Mouse (Mus musculus): Measurements from ENCODE around the gene 9530068E07Rik. TPM values are rescaled to one million over a fixed set of nuclear protein-coding genes. Genes with fewer than 3 reads are reported as not detected.

9530068E07Rik gene
- polyA plus RNA-seq, 1 experiment from 2014 or later, result 166 TPM

- H3K4me3 ChIP-seq (replicated peaks), result no peak overlapping the region
- no peak overlapping the region for H3K4me2 ChIP-seq (replicated peaks)
- H3K9me3 ChIP-seq, result no peaks in the 10 kb centered on the region
- 23% methylated on average over 1 of the region's 1 CpGs for WGBS
- peaks cover 4% of the 10 kb centered on the region for H3K4me1 ChIP-seq (replicated peaks)
- H3K27ac ChIP-seq, result no peak overlapping the region
- no peak for ATAC-seq
- H3K36me3 ChIP-seq, result peaks cover 18% of the 10 kb centered on the region
- no peaks in the 10 kb centered on the region for H3K27me3 ChIP-seq (replicated peaks)
- no peak overlapping the region for H3K9ac ChIP-seq
These were observed 6.3 kb downstream of the 9530068E07Rik start for GRCm38 (mm10) chr11:52402566-52402965.

- Histone ChIP-seq H3K9me3 (no peaks in the 10 kb centered on the region), H3K4me1 (replicated peaks) (peaks cover 4% of the 10 kb centered on the region; the same call in 1 of the 2 replicates), H3K4me3 (replicated peaks) (no peak overlapping the region), H3K27me3 (replicated peaks) (no peaks in the 10 kb centered on the region), H3K9ac (no peak overlapping the region), H3K4me2 (replicated peaks) (no peak overlapping the region), H3K36me3 (peaks cover 25% of the 10 kb centered on the region), H3K27ac (no peak overlapping the region)
- 88% methylated on average over 5 of the region's 5 CpGs for WGBS
- ATAC-seq, result no peak
These were observed 8.0 kb downstream of the 9530068E07Rik start for GRCm38 (mm10) chr11:52404209-52404608.

GRCm38 (mm10) chr11:52405196-52405688, 9.0 kb downstream of the 9530068E07Rik start:
- no peaks in the 10 kb centered on the region for H3K4me1 ChIP-seq (replicated peaks)
- 84% methylated on average over 9 of the region's 9 CpGs for WGBS
- no peak overlapping the region for H3K27ac ChIP-seq
- ATAC-seq, result no peak
- H3K4me2 ChIP-seq (replicated peaks), result no peak overlapping the region
- no peaks in the 10 kb centered on the region for H3K9me3 ChIP-seq
- no peak overlapping the region for H3K4me3 ChIP-seq (replicated peaks)
- no peak overlapping the region for H3K9ac ChIP-seq
- H3K27me3 ChIP-seq (replicated peaks), result no peaks in the 10 kb centered on the region
- peaks cover 25% of the 10 kb centered on the region for H3K36me3 ChIP-seq

GRCm38 (mm10) chr11:52409316-52409715, 13.1 kb downstream of the 9530068E07Rik start:
- Histone ChIP-seq H3K4me1 (replicated peaks) (no peaks in the 10 kb centered on the region), H3K27ac (no peak overlapping the region), H3K9me3 (no peaks in the 10 kb centered on the region), H3K9ac (no peak overlapping the region), H3K4me3 (replicated peaks) (no peak overlapping the region), H3K27me3 (replicated peaks) (no peaks in the 10 kb centered on the region), H3K36me3 (peaks cover 16% of the 10 kb centered on the region; the same call in 1 of the 2 replicates), H3K4me2 (replicated peaks) (no peak overlapping the region)
- ATAC-seq, result no peak
- 61% methylated on average over 5 of the region's 5 CpGs for WGBS

- H3K27ac ChIP-seq, result peak overlapping the region; percentile 22; the same call in 1 of the 2 replicates
- peak; percentile 36; the same call in 1 of the 2 replicates for ATAC-seq
- peaks cover 6% of the 10 kb centered on the region; the same call in 1 of the 2 replicates for H3K4me1 ChIP-seq (replicated peaks)
- H3K36me3 ChIP-seq, result no peaks in the 10 kb centered on the region
- no peaks in the 10 kb centered on the region for H3K27me3 ChIP-seq (replicated peaks)
- no peaks in the 10 kb centered on the region for H3K9me3 ChIP-seq
- no peak overlapping the region for H3K4me2 ChIP-seq (replicated peaks)
- 55% methylated on average over 5 of the region's 5 CpGs for whole genome bisulfite sequencing
- no peak overlapping the region for H3K4me3 ChIP-seq (replicated peaks)
- H3K9ac ChIP-seq, result no peak overlapping the region
These were observed 22.1 kb downstream of the 9530068E07Rik start for GRCm38 (mm10) chr11:52418358-52418757.

GRCm38 (mm10) chr11:52419246-52419645, 23.0 kb downstream of the 9530068E07Rik start:
- 50% methylated on average over 5 of the region's 5 CpGs for WGBS
- Histone ChIP-seq H3K4me1 (replicated peaks) (peaks cover 6% of the 10 kb centered on the region; the same call in 1 of the 2 replicates), H3K4me2 (replicated peaks) (no peak overlapping the region), H3K9me3 (no peaks in the 10 kb centered on the region), H3K27ac (no peak overlapping the region), H3K36me3 (no peaks in the 10 kb centered on the region), H3K27me3 (replicated peaks) (no peaks in the 10 kb centered on the region), H3K9ac (no peak overlapping the region), H3K4me3 (replicated peaks) (no peak overlapping the region)
- no peak for ATAC-seq

- WGBS, result 83% methylated on average over 7 of the region's 7 CpGs
- Histone ChIP-seq H3K4me1 (replicated peaks) (peaks cover 6% of the 10 kb centered on the region; the same call in 1 of the 2 replicates), H3K4me3 (replicated peaks) (no peak overlapping the region), H3K36me3 (no peaks in the 10 kb centered on the region), H3K27ac (no peak overlapping the region), H3K9me3 (no peaks in the 10 kb centered on the region), H3K9ac (no peak overlapping the region), H3K4me2 (replicated peaks) (no peak overlapping the region), H3K27me3 (replicated peaks) (no peaks in the 10 kb centered on the region)
- no peak for ATAC-seq
These were observed 23.6 kb downstream of the 9530068E07Rik start for GRCm38 (mm10) chr11:52419861-52420260.

- Histone ChIP-seq H3K9me3 (no peaks in the 10 kb centered on the region), H3K27ac (no peak overlapping the region), H3K4me1 (replicated peaks) (peaks cover 6% of the 10 kb centered on the region; the same call in 1 of the 2 replicates), H3K27me3 (replicated peaks) (no peaks in the 10 kb centered on the region), H3K4me2 (replicated peaks) (no peak overlapping the region), H3K9ac (no peak overlapping the region), H3K36me3 (no peaks in the 10 kb centered on the region), H3K4me3 (replicated peaks) (no peak overlapping the region)
- 47% methylated on average over 12 of the region's 12 CpGs for WGBS
- ATAC-seq, result no peak
These were observed 24.2 kb downstream of the 9530068E07Rik start for GRCm38 (mm10) chr11:52420296-52421052.

GRCm38 (mm10) chr11:52421053-52421778, 25.0 kb downstream of the 9530068E07Rik start:
- no peak overlapping the region for H3K27ac ChIP-seq
- H3K27me3 ChIP-seq (replicated peaks), result no peaks in the 10 kb centered on the region
- WGBS, result 27% methylated on average over 12 of the region's 12 CpGs
- H3K9ac ChIP-seq, result no peak overlapping the region
- H3K4me2 ChIP-seq (replicated peaks), result no peak overlapping the region
- H3K36me3 ChIP-seq, result no peaks in the 10 kb centered on the region
- H3K4me1 ChIP-seq (replicated peaks), result peaks cover 6% of the 10 kb centered on the region; the same call in 1 of the 2 replicates
- ATAC-seq, result peak; percentile 59; the same call in 1 of the 2 replicates
- H3K9me3 ChIP-seq, result no peaks in the 10 kb centered on the region
- H3K4me3 ChIP-seq (replicated peaks), result no peak overlapping the region

GRCm38 (mm10) chr11:52429440-52429839, 33.2 kb downstream of the 9530068E07Rik start:
- Histone ChIP-seq H3K27me3 (replicated peaks) (no peaks in the 10 kb centered on the region), H3K27ac (no peak overlapping the region), H3K4me2 (replicated peaks) (no peak overlapping the region), H3K36me3 (no peaks in the 10 kb centered on the region), H3K9me3 (no peaks in the 10 kb centered on the region), H3K9ac (no peak overlapping the region), H3K4me1 (replicated peaks) (no peaks in the 10 kb centered on the region), H3K4me3 (replicated peaks) (no peak overlapping the region)
- no peak for ATAC-seq
- 72% methylated on average over 6 of the region's 6 CpGs for WGBS

GRCm38 (mm10) chr11:52431594-52431993, 35.4 kb downstream of the 9530068E07Rik start:
- Histone ChIP-seq H3K27ac (no peak overlapping the region), H3K36me3 (no peaks in the 10 kb centered on the region), H3K9me3 (no peaks in the 10 kb centered on the region), H3K4me2 (replicated peaks) (no peak overlapping the region), H3K9ac (no peak overlapping the region), H3K27me3 (replicated peaks) (no peaks in the 10 kb centered on the region), H3K4me1 (replicated peaks) (no peaks in the 10 kb centered on the region), H3K4me3 (replicated peaks) (no peak overlapping the region)
- no peak for ATAC-seq
- WGBS, result 52% methylated on average over 5 of the region's 5 CpGs

GRCm38 (mm10) chr11:52432148-52432547, 35.9 kb downstream of the 9530068E07Rik start:
- H3K36me3 ChIP-seq, result no peaks in the 10 kb centered on the region
- H3K4me3 ChIP-seq (replicated peaks), result no peak overlapping the region
- no peak overlapping the region for H3K4me2 ChIP-seq (replicated peaks)
- no peaks in the 10 kb centered on the region for H3K9me3 ChIP-seq
- no peak overlapping the region for H3K27ac ChIP-seq
- no peak overlapping the region for H3K9ac ChIP-seq
- H3K27me3 ChIP-seq (replicated peaks), result no peaks in the 10 kb centered on the region
- H3K4me1 ChIP-seq (replicated peaks), result no peaks in the 10 kb centered on the region
- no peak for ATAC-seq
- WGBS, result 90% methylated on average over 5 of the region's 5 CpGs
